Mouse (Mus musculus) 416B (cell line): ENCODE data around the gene Pimreg.

Source experiments
- DNase-seq: peaks from one replicate; pipeline ENCODE4 v3.0.0; 2011; ENCODE audit warnings: low read depth

The Pimreg gene

DNA sequence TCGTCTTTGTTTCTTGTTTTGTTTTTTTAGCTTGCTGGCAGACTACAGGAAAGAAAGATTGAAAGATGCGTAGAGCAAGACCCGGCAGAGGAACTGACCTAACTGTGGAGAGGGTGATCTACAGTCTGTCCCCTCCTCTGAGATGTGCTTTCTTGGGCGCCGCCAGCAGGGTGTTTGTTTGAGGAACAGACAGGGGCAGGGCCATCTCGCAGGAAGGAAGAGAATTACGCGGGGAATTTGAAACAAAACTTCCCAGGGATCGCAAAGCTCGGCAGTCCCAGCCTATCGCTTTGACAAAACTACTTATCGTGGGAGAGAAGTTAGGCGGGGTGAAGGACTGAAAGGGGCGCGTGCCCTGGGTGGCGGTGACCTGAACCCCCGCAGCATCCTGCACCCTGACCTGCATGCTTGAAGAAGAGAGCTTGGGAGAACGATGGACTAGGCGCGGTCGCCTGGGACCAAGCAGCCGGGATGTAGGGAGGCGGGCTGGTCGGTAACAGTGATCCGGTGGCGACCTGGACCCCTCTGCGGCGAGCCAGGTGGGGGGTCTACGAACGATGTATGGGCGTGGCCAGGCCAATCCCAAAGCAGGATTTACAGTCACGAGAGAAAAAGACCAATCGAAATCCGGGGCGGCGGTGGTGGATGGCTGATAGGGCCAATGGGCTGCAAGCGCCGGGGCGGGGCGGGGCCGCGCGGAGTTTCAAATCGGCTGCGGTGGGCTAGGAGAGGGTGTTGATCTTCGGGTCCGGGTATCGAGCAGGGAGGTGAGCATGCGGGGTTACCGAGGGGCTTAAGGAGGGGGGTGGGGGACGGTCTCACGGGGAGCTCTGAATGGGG is at the start of gene Pimreg:
Gene Pimreg (plus strand): TSS at position 265 of the 840 bp plus-strand sequence.
- DNase-seq: peak; percentile 96

DNA sequence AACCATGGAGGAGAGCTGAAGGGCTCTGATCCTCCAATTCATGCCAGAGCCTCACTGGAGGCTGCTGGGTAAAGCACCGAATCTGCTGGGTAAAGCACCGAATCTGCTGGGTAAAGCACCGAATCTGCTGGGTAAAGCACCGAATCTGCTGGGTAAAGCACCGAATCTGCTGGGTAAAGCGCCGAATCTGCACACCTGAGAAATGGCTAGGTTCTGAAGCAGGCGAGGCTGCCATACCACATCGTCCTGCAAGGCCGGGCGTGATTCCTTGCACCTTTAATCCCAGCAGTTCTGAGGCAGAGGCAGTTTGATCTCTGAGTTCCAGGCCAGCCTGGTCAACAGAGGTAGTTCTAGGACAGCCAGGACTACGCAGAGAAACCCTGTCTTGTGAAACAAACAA is 49.4 kb upstream of the Pimreg start:
- DNase-seq: no peak

DNA sequence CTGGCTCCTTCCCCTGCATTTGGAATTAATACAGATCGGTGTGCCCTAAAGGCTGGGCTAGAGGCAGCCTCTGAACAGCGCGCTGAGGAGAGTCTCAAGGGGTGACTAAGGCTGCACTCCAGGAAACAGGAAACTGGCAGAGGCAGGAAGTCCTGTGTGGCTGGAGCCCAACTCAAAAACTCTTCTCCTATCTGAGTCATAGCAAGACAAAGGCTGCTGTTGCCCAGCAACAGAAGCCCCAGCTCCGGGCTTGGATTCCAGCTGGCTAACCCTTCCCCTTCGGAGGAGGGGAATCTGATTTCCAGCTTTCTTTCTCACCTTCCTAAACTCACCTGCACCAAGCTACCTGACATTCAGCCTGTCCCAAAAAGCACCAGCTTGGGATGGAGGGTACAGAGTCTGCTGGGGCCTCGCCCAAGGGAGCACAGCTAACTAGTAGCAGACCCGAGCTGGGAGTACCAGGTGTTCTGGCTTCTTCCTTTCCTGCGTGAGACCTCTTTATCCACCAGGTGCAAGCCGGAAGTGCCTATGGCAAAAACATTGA is 45.8 kb upstream of the Pimreg start:
- peak; percentile 93 for DNase-seq

DNA sequence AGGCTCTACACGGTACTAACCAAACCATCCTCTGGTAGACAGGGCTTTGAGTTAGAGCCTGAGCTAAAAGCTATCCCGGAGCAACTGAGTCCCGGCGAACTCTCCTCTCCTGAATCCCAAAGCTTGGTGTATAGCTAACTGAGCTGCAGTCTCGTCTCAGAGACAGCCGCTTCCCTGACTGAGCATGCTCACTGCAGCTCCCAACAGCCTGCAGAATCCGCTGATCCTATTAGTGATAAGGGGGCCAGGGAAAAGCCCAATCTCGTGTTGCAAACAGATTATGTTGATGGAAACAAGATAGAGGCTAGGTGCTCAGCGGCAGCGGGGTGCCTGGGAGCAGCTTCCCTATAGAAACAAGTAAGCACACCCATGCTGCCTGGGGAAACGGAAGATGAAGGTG is 45.0 kb upstream of the Pimreg start:
- DNase-seq: no peak

DNA sequence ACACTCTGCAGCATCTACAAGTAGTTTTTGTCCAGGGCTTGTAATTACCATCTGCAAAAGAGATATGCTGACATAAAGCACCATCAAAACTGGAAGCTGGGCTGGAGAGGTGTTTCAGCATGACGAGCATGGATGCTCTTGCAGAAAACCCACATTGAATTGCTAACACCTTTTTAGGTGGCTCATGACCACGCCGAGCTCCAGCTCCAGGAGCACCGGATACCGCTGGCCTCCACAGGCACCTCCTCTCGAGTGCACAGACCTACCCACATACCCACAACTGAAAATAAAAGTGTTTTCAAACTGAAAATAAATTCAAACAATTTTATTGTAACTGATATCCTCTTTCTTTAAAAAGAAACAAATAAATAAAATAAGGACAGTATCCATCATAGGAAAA is 41.6 kb upstream of the Pimreg start:
- no peak for DNase-seq

DNA sequence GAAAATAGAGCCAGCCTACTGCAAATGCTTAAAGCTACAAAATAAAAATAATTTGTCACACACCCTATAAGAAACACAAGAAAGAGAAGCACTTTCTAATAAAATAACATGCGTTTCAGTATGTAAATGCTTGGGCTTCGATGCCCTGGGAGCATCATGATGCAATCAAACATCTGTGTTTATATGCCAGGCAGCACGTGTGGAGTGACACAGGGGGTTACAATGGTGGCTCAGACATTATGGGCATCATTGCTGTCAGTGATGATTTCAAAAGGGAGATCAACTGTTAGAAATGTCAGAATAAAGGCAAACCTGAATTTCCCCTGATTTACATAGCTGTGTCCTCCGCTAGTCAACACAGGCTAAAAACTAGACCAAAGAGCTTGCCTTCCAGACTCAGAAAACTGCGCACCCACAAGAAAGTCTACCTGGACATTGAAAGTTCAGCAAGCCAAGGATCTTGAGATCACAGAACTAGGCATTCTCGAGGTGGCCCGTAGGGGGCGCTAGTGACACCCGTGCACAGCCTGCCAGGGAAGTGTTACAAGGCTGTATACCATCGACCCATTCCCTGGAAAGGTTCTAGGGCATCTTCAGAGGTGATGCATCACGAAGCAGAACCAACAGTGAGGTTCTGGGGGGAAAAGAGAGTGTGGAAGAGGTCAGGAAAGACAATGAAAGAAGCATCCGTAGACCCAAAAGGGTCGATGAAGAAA is 39.5 kb upstream of the Pimreg start:
- DNase-seq: peak; percentile 41

DNA sequence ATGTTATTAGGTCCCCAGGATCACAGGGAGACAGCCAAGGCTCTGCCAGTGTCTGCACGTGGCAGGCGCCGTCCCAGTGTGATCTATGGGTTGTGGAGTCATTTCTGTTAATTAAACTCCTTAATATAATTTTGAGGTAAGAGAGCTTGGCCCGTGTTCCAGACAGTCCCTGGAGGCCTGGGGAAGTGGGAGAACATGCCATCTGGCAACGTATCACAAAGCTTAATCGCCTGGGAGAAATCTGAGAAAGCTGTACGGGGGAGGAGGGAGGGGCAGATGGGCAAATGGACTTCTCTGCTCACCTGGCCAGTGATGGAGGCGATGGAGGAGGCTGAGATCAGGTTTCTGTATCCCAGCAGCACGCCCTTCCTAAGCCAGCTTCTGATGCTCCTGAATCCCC is 38.7 kb upstream of the Pimreg start:
- no peak for DNase-seq

DNA sequence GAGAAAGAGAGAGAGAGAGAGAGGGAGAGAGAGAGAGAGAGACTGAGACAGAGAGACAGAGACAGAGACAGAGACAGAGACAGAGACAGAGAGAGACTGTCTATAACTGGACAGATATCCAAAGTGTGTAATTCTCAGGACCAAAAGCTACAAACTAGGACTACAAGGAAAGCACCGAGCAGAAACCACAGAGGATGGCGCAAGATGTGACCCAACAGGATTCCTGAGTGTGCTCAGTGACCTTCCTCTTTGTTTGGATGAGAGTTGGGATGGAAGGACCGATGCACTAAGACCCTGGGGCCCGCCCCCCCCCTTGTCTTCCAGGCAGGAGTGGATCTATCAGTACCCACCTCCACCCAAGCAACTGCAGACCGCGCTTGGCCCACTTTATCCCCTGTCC is 36.3 kb upstream of the Pimreg start:
- no peak for DNase-seq

DNA sequence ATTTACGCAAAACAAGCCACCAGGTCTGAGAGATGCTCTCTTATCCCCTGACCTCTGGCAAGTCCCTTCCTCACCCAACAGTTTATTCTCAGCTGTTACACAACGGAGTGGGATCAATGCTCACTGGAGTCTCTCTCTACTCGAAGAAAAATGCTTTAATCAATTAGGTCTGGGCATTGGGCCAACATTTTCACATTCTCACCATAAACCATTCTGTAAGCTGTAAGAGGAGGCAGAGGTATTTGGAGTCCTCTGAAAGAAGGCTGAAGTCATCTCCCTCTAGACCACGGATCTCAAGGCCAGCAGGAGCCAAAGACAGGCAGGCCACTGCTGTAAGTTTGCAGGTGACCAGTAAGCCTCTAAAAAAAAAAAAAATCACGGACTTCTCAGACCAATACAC is 31.5 kb upstream of the Pimreg start:
- no peak for DNase-seq

DNA sequence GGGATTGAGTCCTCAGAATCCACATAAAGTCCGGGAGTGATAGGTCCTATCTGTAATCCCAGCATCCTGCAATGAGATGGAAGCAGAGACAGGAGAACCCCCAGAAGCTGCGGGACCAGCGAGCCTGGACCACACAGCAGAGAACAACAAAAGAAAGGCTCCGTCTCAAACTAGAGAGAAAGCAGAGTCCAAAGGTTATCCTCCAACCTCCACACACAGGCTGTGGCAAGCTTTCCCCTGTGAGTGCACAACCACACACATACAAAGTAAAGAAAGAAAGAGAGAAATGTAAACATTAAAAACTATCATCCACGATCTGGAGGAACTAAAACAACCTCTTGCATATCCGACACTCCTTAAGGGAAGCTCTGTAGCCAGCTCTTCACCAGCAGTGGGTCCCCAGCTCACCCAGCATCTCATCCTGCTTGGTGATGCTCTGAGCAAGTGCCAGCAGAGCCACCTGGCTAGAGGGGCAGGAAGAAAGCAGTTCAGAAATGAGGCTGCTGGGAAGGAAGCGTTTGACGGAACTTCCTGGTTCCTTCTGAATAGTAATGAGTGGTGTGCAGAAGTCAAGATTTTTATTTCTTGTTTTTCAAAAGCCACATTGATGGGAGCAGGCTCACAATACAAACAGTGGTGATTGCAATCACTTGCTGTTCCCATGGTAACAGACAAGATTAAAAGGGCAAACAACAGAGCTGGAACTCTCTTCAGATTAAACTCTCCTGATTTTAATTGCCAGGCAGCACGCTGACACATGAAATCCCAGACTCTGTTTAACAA is 30.7 kb upstream of the Pimreg start:
- DNase-seq: no peak

DNA sequence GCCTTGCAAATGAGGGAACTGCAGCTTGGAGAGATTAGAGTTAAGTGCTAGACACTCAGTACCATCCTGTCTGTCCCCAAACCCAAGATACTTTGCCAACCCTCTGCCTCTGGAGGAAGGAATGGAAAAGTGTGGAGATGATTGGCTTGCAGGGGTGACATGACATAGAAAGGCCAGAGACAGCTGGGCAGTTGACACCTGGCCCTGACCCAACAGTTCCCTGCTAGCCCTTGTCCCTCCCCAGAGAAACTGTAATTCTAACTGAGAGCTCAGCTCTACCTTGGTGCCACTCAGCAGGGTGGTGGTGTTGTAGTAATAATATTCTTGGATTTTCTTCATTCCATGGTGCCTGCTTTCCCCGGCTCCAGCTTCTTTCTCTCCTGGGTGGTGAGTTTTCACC is 29.9 kb upstream of the Pimreg start:
- no peak for DNase-seq

DNA sequence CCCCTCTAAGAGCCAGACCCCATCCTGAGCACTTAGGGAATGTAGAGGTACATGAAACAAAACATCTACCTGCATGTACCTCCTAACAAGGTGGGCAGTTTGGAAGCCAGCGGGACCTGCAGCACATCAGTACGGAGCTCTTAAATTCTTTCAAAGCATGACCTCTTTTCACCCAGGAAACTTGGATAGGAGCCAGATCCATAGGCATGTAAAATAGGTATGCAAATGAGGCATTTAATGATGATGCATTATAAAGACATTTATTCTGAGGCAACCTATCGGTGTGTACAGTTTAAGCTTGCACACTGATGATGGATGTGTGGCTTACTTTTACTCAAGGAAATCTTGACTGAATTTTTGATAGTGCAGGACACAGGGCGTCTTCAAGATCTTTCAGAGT is 27.2 kb upstream of the Pimreg start:
- no peak for DNase-seq

DNA sequence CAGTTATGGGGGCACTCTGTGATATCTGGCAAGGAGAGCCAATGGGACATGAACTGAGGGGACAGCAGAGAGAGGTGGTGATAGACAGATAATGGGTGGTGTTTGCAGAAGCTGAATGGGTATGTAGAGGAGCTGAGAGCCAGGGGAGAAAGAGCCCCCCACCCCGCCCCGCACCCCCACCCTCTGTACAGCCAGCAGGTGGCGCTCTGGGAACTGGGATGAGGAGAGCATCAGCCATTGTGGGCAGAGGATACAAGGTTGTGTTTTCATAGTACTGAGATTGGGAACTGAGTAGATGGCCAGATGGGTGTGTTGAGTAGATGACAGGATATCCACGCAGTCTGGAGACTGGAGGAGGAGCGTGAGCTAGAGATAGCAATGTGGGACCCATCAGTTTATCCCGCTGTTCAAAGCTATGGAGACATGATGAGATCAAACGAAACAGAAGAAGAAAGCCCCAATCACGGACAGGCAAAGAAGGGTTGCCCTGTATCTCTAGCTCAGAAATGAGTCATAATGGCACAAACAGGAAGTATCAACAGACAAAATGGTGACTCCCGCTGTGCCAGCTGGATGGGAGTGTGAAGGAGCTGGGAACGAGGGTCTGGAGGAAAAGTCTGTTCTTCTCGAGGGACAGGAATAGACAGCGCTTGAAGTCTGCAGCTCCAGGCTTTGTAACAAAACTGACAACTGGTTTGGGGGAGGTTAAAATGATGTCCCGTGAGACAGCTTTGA is 25.1 kb upstream of the Pimreg start:
- DNase-seq: no peak

DNA sequence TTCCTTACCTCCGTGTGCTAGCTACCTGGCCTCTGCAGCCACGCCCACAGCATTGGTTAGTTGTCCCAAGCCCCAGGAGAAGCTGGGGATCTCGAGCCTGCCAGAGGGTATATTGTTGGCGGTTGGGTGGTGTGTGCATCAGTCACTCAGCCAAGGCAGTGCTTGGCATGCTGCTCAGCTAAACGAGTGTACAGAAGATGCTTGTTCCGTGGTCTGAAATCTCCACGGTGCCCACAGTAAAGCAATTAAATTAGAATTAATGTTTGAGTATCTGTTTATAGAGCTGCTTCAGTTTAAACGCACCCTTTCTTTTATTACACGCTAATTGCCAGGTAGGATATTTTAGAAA is 24.6 kb upstream of the Pimreg start:
- no peak for DNase-seq

DNA sequence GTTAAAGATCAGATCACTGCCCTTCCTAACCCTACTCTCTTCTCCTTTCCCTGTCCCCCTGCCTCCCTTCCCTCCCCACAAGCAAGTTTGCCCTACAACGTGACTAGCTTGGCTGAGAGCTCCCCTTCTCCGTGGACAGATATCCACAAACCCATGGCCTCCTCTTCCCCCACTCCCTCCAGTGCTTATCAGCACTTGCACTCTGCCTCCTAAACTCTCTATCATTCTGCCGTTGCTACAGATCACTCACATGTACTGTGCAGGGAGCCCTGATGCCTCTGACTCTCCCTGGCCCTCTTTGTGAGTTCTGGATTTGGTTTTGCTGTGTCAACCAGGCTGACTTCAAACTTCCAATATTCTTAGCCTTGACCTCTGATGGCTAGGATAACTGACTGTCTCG is 20.8 kb upstream of the Pimreg start:
- DNase-seq: no peak

DNA sequence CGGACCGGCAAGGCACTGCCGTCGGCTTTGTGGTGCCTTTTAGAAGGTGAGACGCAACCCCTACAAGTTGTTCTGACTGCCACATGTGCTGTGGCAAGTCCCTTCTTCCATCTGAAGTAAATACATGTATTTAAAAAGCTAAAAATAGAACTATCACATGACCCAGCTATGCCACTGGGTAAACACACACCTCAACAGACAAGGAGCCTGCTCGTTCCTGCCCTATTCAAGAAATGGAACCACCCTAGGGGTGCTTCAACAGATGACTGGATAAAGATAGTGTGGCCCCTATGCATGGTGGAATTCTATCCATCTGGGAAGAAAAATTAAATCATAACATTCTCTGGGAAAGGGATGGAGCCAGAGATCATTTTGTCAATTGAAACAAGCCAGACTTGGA is 19.0 kb upstream of the Pimreg start:
- no peak for DNase-seq

DNA sequence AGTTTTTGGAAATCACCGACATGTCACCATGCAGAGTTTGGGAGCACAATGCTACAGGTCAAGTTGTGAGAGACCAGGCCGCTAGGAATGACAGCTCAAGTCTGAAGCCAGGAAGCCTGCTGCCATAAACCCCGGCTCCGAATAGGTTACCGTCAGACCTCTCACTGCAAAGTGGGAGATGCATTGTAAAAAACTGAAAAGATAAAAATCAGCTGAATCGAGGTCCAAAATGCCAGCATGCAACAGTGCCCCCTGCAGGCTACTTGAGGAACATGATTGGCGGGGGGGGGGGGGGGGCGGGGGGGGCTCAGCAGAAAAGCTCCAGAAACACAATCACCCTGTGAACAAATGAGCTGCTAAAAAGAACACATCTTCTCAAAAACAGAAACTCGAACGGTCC is 18.3 kb upstream of the Pimreg start:
- peak; percentile 39 for DNase-seq

DNA sequence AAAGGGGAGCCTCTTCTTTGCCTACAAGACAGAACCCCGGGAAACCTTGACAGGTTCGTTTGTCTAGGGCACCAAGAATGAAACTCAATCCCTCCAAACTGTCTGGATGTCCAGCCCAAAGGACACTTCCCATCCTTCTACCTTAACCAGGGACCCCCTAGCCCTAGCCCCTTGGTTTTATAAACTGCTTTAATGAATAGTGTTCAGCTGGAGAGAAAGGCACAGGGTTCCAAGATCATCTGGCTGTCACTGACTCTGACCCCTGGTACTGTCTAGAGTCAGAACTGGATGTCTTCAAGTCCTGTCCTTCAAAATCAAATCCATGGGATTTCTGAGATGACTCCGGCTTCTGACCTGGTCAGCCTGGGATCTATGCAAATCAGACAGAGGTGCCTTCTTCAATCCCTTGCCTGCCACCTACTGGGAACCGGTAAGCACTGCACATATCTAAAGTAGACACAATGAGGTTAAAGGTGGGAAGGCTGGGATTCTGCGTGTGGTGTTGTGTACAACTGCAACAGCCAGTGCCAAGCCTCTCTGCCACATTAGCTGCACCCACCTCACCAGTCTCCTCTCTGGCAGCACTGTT is 17.5 kb upstream of the Pimreg start:
- peak; percentile 80 for DNase-seq

DNA sequence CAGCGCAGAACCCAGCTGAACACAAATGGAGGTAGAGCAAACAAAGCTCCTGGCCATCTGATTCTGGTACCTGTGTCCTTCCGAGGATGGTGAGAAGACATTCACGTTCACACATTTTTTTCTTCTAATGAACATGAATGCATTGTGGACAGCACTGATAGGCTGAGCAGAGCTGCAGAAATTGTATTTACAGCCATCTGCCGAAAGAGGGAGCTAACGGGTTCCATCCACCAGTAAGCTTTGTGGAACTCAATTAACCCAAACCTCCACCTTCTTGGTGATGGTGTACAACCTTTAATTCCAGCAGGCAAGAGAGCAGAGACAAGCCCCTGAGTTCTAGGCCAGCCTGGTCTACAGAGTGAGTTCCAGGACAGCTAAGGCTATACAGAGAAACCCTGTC is 16.0 kb upstream of the Pimreg start:
- DNase-seq: peak; percentile 64

DNA sequence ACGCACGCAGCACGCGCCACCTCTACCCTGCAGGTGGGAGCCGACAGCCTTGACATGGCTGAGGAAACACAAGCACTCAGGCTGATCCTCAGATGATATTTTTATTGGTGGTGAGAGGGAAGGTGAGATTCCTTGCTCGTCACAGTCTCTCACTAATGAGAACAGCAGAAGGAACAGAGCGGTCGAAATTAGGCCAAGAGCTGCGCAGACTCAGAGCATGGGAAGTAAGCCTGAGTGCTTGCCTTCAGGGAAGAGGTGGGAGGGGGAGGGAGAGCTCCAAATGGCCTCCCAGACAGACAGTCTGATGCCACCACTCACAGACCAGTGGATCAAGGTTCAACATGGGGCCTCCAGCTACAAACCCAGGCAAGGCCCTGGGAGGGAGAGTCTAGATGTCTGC is 15.3 kb upstream of the Pimreg start:
- no peak for DNase-seq

DNA sequence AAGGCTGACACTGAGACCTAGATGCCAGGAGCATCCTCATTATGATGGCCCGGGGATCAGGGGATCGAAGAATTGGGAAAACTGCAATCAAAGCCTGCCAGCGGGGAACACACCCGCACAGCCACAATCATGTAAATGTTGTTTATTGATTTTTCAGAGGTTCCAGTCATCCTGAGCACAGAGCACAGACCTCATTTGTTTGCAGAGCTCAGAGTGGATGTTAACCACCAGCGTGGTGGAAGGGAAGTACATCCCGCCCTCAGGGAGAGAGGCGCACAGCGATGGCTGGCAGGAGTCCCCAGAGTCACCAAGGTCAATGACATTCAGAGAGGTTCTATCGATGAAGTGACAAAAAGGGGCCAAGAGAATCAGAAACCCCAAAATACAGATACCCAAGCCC is 14.0 kb upstream of the Pimreg start:
- DNase-seq: no peak

DNA sequence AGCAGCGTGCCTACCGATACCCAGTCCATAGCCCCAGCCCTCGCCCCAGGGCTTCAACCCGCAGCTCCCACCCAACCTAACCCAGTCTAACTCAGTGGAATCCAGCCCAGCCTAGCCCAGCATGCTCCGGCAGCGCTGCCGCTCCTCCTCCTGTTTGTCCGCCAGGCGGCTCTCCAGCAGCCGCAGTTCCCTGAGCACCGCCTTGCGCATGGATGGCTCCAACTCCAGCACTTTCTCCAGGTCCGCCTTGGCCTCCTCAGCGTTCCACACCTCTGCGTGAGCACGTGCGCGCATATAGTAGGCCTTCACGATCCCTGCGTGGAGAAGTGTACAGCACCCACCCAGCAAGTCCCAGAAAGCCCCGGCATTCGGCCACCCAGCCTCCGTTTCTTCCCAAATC is 12.7 kb upstream of the Pimreg start:
- DNase-seq: no peak
